Mouse (Mus musculus) embryonic facial prominence, embryonic 14.5 days (tissue): ENCODE data around the gene Zbtb32. TPM values are rescaled to one million over a fixed set of nuclear protein-coding genes. Genes with fewer than 3 reads are reported as not detected.

Experiments
- ATAC-seq: fragments of 200-750 bp; cut with Nextera tagmentation; 2 replicates; pipeline ENCODE4 v1.8.0; 2017; ENCODE audit warnings: low read depth, moderate number of reproducible peaks, moderate TSS enrichment
- DNase-seq: peaks from one replicate; pipeline ENCODE4 v3.0.0-alpha.2; 2015; ENCODE audit warnings: low spot score
- H3K27ac ChIP-seq: fragments of 300-500 bp; sonication (generic); replicated peaks from 2 replicates; pipeline ENCODE4 v1.5.1; 2014; ENCODE audit warnings: low read depth, mild to moderate bottlenecking, low read length, moderate library complexity
- H3K27me3 ChIP-seq: fragments of 300-500 bp; sonication (generic); replicated peaks from 2 replicates; pipeline ENCODE4 v1.6.1; 2014; ENCODE audit warnings: low read length; ENCODE audit not compliant: control insufficient read depth, insufficient read depth
- H3K36me3 ChIP-seq: fragments of 300-500 bp; sonication (generic); 2 replicates; pipeline ENCODE4 v1.6.1; 2014; ENCODE audit warnings: low read length, mixed read lengths; ENCODE audit not compliant: control insufficient read depth, insufficient read depth
- H3K4me1 ChIP-seq: fragments of 300-500 bp; sonication (generic); 2 replicates; pipeline ENCODE4 v1.6.1; 2014; ENCODE audit warnings: antibody characterized with exemption, low read length; ENCODE audit not compliant: control insufficient read depth, insufficient read depth
- H3K4me2 ChIP-seq: fragments of 300-500 bp; sonication (generic); 2 replicates; pipeline ENCODE4 v1.6.1; 2014; ENCODE audit warnings: low read depth, mild to moderate bottlenecking, low read length, moderate library complexity, mixed read lengths
- H3K4me3 ChIP-seq: fragments of 300-500 bp; sonication (generic); 2 replicates; pipeline ENCODE4 v1.5.1; 2014; ENCODE audit warnings: low read depth, mild to moderate bottlenecking, low read length
- H3K9ac ChIP-seq: fragments of 300-500 bp; sonication (generic); 2 replicates; pipeline ENCODE4 v1.6.1; 2014; ENCODE audit warnings: low read depth, mild to moderate bottlenecking, low read length, moderate library complexity, mixed read lengths
- H3K9me3 ChIP-seq: fragments of 300-500 bp; sonication (generic); 2 replicates; pipeline ENCODE4 v1.6.1; 2016; ENCODE audit warnings: low read length; ENCODE audit not compliant: control insufficient read depth
- WGBS: fragments of 180-500 bp; shearing (Covaris S2); extraction: QIAGEN DNeasy Blood & Tissue Kit; methylation state at CpG from one replicate; pipeline ENCODE4 v1.1.7; 2014; 5-methylcytosine and 5-hydroxymethylcytosine counted together
- polyA plus RNA-seq: library from polyadenylated mRNA; unstranded; fragments of >200 nt; fragmentation: Nextera tagmentation; extraction: Ambion mirVana; gene quantifications from 2 replicates; pipeline ENCODE4 v1.2.1, GENCODE M21; 2014

Zbtb32 gene
- polyA plus RNA-seq, 1 experiment from 2014 or later, result 0.45 TPM

GRCm38 (mm10) chr7:30594510-30595024 lies 4.1 kb downstream of the Zbtb32 start:
- H3K9ac ChIP-seq, result no peak overlapping the region
- 78% methylated on average over 2 of the region's 4 CpGs for WGBS
- no peaks in the 10 kb centered on the region for H3K36me3 ChIP-seq
- ATAC-seq, result no peak
- no peak for DNase-seq
- no peak overlapping the region for H3K27ac ChIP-seq
- H3K9me3 ChIP-seq, result no peaks in the 10 kb centered on the region
- H3K4me1 ChIP-seq, result no peaks in the 10 kb centered on the region
- no peak overlapping the region for H3K4me2 ChIP-seq
- no peak overlapping the region for H3K4me3 ChIP-seq
- H3K27me3 ChIP-seq, result no peaks in the 10 kb centered on the region

DNA sequence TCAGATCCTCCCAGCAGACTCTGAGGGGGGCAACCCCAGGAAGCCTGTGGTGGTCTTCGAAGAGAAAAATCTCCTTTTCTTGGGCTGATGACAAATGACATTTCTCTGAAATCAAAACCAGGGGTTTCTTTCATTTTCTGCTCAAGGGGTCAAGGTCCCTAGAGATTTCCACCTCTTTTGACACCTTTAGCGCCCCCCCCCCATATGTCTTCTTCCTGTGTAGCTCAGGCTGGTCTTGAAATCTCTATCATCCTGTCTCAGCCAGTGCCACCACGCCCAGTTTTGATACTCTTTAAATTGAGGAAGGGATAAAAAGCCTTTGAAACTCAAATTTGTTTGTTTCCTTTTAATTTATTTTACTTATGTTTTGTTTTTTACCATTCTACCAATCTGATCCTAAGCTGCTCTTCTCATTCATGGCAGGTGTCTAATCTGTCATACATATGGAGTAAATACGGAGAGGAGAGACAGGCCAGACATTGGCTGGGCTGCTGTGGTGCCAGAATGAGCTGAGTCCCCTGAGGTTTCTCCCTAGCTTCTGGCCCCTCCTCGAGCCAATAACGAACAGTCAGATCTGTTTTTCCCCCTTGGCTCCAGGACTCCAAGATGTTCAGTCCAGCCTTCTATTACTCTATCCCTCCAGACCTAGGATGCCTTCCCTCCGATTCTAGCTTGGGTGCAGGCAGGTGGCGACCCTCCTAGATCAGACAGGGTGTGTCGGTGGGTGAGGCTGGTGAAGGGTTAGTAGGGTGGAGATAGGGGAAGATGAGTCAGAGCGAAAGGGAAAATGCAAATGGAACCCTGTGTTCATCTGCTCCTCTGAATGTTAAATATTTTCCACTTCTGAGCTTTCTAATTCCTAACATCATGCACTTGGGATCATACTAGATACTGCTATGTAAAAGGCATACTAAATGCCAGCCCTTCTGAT lies 4.9 kb downstream of the Zbtb32 start:
- Histone ChIP-seq H3K27ac (no peak overlapping the region), H3K27me3 (no peaks in the 10 kb centered on the region), H3K4me3 (no peak overlapping the region), H3K4me2 (no peak overlapping the region), H3K9me3 (no peaks in the 10 kb centered on the region), H3K36me3 (no peaks in the 10 kb centered on the region), H3K4me1 (no peaks in the 10 kb centered on the region), H3K9ac (no peak overlapping the region)
- DNase-seq (no peak), ATAC-seq (no peak)
- WGBS, result 71% methylated on average over 10 of the region's 10 CpGs

DNA sequence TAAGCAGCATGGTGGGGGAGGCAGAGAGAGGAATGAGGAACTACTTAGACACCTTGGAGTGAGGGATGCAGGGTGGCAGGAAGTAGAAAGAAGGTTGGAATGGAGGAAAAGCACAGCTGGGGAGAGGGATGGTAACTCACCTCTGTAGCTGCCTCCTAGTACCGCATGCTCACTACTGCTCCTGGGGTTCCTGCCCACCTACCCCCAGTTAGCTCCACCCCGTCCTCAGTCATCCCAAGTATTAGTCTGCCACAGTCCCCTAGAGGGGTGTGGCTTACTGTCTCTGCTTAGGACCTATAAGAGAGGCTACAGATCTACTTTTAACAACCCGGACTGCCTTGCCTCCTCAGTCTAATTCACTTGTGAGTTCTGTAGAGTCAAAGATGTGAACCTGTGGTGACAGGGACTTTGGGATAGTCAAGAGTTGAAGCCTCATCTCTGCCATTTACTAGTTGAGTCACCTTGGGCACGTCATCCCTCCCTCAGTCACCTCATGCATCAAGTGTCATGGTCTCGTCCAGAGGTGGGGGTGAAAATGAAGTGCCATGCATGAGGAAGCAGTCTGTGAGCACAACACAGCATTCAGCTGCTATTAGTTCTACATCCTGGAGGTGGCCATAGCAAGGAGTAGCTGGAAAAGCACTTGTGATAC lies 5.8 kb downstream of the Zbtb32 start:
- WGBS, result 49% methylated on average over 5 of the region's 5 CpGs
- Histone ChIP-seq H3K4me3 (no peak overlapping the region), H3K4me1 (no peaks in the 10 kb centered on the region)

GRCm38 (mm10) chr7:30591605-30591951 lies 7.1 kb downstream of the Zbtb32 start:
- H3K36me3 ChIP-seq, result peaks cover 2% of the 10 kb centered on the region; the same call in 1 of the 2 replicates
- no peaks in the 10 kb centered on the region for H3K27me3 ChIP-seq
- H3K4me2 ChIP-seq, result no peak overlapping the region
- ATAC-seq, result no peak
- no peak overlapping the region for H3K27ac ChIP-seq
- no peak overlapping the region for H3K4me3 ChIP-seq
- WGBS, result 56% methylated on average over 4 of the region's 4 CpGs
- DNase-seq, result no peak
- H3K9me3 ChIP-seq, result no peaks in the 10 kb centered on the region
- peaks cover 7% of the 10 kb centered on the region; the same call in 1 of the 2 replicates for H3K4me1 ChIP-seq
- H3K9ac ChIP-seq, result no peak overlapping the region

More for the DNA sequence above, 5.8 kb downstream of the Zbtb32 start:
- H3K4me2 ChIP-seq, result no peak overlapping the region
- H3K27ac ChIP-seq, result no peak overlapping the region
- ATAC-seq (no peak), DNase-seq (no peak)
- H3K9ac ChIP-seq, result no peak overlapping the region
- no peaks in the 10 kb centered on the region for H3K9me3 ChIP-seq
- no peaks in the 10 kb centered on the region for H3K36me3 ChIP-seq
- no peaks in the 10 kb centered on the region for H3K27me3 ChIP-seq

DNA sequence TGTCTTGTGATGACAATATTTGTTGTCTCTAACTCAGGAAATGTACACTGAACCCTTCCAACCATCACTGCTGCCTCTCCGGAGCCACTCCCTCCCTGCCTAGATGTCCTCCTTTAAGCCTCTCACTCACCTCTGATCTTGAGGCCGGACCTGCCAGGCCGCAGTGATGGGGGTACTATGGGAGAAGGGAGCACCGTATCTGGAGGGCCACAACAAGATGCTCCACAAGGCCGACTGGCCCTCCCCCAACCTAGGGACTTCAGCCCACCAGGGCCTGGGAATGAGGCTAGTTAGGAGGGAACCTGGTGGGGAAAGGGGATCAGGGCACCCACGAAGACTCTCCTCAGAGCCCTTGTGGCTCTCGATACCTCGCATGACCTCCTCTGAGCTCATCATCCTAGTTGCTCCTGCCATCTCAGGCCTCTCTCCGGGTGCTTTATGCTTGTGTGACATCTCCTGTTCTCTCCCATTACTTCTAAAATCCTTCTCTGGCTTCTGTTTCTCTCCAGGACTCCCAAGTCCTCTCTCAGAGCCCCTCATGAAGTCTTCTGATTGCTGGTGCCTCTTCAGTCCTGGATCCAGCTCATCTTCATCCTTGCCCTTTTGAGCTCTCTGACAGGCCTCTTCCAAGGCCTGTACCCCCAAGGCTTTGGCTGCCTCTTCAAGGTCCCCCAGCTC lies 7.6 kb downstream of the Zbtb32 start:
- H3K9ac ChIP-seq, result no peak overlapping the region
- no peak for ATAC-seq
- peaks cover 7% of the 10 kb centered on the region; the same call in 1 of the 2 replicates for H3K36me3 ChIP-seq
- no peak overlapping the region for H3K4me2 ChIP-seq
- DNase-seq, result no peak
- H3K4me3 ChIP-seq, result no peak overlapping the region
- peaks cover 7% of the 10 kb centered on the region; the same call in 1 of the 2 replicates for H3K4me1 ChIP-seq
- H3K9me3 ChIP-seq, result no peaks in the 10 kb centered on the region
- no peak overlapping the region for H3K27ac ChIP-seq
- 86% methylated on average over 9 of the region's 9 CpGs for WGBS
- H3K27me3 ChIP-seq, result no peaks in the 10 kb centered on the region

GRCm38 (mm10) chr7:30589435-30590301 lies 9.0 kb downstream of the Zbtb32 start:
- H3K4me2 ChIP-seq, result peak overlapping the region; percentile 96
- H3K9ac ChIP-seq, result peak overlapping the region; percentile 96
- H3K36me3 ChIP-seq, result peaks cover 21% of the 10 kb centered on the region
- peak overlapping the region; percentile 89 for H3K27ac ChIP-seq
- DNase-seq, result peak; percentile 89
- peak; percentile 70 for ATAC-seq
- H3K4me1 ChIP-seq, result peaks cover 7% of the 10 kb centered on the region; the same call in 1 of the 2 replicates
- no peaks in the 10 kb centered on the region for H3K9me3 ChIP-seq
- WGBS, result 29% methylated on average over 40 of the region's 40 CpGs
- no peaks in the 10 kb centered on the region for H3K27me3 ChIP-seq
- H3K4me3 ChIP-seq, result peak overlapping the region; percentile 94

GRCm38 (mm10) chr7:30588676-30589434 lies 9.9 kb downstream of the Zbtb32 start, which contains the start of gene Kmt2b:
TSS of gene Kmt2b (minus strand) at chr7:30588726.
- Histone ChIP-seq H3K4me3 (peak within 1 kb of the TSS; percentile 94), H3K36me3 (peaks cover 29% of the 10 kb centered on the region), H3K27me3 (no peaks in the 10 kb centered on the region), H3K27ac (peak within 1 kb of the TSS; percentile 89), H3K9ac (peak within 1 kb of the TSS; percentile 96), H3K4me1 (peaks cover 7% of the 10 kb centered on the region; the same call in 1 of the 2 replicates), H3K4me2 (peak within 1 kb of the TSS; percentile 96), H3K9me3 (no peaks in the 10 kb centered on the region)
- peak; percentile 99 for DNase-seq
- under 1% methylated on average over 34 of the region's 68 CpGs for WGBS
- peak; percentile 96 for ATAC-seq
